Mouse (Mus musculus): ENCODE measurements around the gene Bckdhb.

GRCm38 (mm10) chr9:84083551-84083950 lies 158.6 kb downstream of the Bckdhb start:
- TF ChIP-seq CTCF (IDR thresholded peaks at IDR 0.05; ENCODE audit: low read depth) (no peak), EP300 (IDR thresholded peaks at IDR 0.05; ENCODE audit: low read depth) (no peak)

Measured in liver, embryonic 14.5 days (tissue).